Mouse (Mus musculus) small intestine, adult 2 months (tissue): Measurements from ENCODE around the gene Wwtr1. TPM values are rescaled to one million over a fixed set of nuclear protein-coding genes. Genes with fewer than 3 reads are reported as not detected.
A peak's percentile ranks its signal among the peaks of the same experiment; 100 is the strongest.

ENCODE experiments used
- H3K27ac ChIP-seq: fragments of 200-500 bp; 2 replicates; pipeline ENCODE4 v1.5.1; 2012; ENCODE audit warnings: low read depth, low read length, control low read depth, inconsistent platforms; ENCODE audit not compliant: insufficient read depth
- H3K27me3 ChIP-seq: fragments of 200-500 bp; 2 replicates; pipeline ENCODE4 v1.6.1; 2012; ENCODE audit warnings: mild to moderate bottlenecking, moderate library complexity, low read length, inconsistent platforms; ENCODE audit not compliant: control insufficient read depth, insufficient read depth
- H3K36me3 ChIP-seq: fragments of 200-500 bp; 2 replicates; pipeline ENCODE4 v1.6.1; 2012; ENCODE audit warnings: mild to moderate bottlenecking, low read length, control low read depth, inconsistent platforms; ENCODE audit not compliant: control insufficient read depth, insufficient read depth
- H3K4me1 ChIP-seq: fragments of 200-500 bp; 2 replicates; pipeline ENCODE4 v1.6.1; 2012; ENCODE audit warnings: low read length, inconsistent platforms, mixed read lengths; ENCODE audit not compliant: control insufficient read depth, insufficient read depth, insufficient read length
- H3K4me3 ChIP-seq: fragments of 200-500 bp; 2 replicates; pipeline ENCODE4 v1.5.1; 2012; ENCODE audit warnings: low read depth, mild to moderate bottlenecking, control low read depth, inconsistent platforms, low read length, moderate library complexity
- CTCF ChIP-seq: fragments of 200-500 bp; IDR thresholded peaks from 2 replicates; pipeline ENCODE4 v1.5.1; 2012; ENCODE audit warnings: low read depth, mild to moderate bottlenecking, control low read depth, inconsistent platforms, low read length, moderate library complexity, mixed read lengths; ENCODE audit not compliant: insufficient replicate concordance, insufficient read length; ENCODE audit errors: extremely low read depth
- POLR2A ChIP-seq: fragments of 200-500 bp; IDR thresholded peaks from 2 replicates; pipeline ENCODE4 v1.6.1; 2012; ENCODE audit warnings: low read depth, mild to moderate bottlenecking, control low read depth, inconsistent platforms, low read length, moderate library complexity
- WGBS: fragments of 180-500 bp; shearing (Covaris S2); methylation state at CpG from one replicate; pipeline ENCODE4 v1.1.7; 2018; 5-methylcytosine and 5-hydroxymethylcytosine counted together
- polyA plus RNA-seq: library from polyadenylated mRNA; depleted of rRNA; stranded (reverse); fragments of >200 nt; gene quantifications from 2 replicates; pipeline ENCODE4 v1.2.3, GENCODE M21; 2012; rRNA removed

The Wwtr1 gene
- 5.4 and 6.3 TPM in 2 replicates for polyA plus RNA-seq

- Histone ChIP-seq H3K27ac (peak within 1 kb of the TSS; percentile 89), H3K27me3 (peaks cover 13% of the 10 kb centered on the region), H3K36me3 (no peaks in the 10 kb centered on the region), H3K4me3 (peak within 1 kb of the TSS; percentile 73), H3K4me1 (0 out of 2 replicates have a peak, but pooled peaks cover 2% of the 10 kb centered on the region)
- 1% methylated on average over 36 of the region's 36 CpGs for WGBS
- TF ChIP-seq CTCF, result no peak
- peak; percentile 59 for TF ChIP-seq POLR2A
Measured at GRCm38 (mm10) chr3:57575660-57576055, at the start of gene Wwtr1. Gene Wwtr1 (minus strand): TSS chr3:57575910.

DNA sequence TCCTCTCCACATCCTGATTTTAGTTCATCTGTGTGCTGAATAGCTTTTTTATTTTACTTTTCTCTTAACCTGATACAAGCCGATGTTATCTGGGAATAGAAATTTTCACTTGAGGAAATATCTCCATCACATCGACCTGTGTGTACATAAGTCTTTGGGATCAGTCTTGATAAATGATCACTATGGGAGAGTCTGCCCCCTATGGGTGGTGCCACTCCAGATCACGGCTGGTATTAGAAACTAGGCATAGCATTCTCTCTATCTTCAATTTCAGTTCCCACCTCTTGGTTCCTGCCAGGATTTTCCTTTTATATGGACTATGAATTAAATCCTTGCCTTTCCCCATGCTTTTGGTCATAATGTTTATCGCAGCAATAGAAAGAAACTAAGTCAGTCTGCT is 44.0 kb upstream of the Wwtr1 start:
- no peak overlapping the region for H3K4me3 ChIP-seq
- H3K36me3 ChIP-seq, result no peaks in the 10 kb centered on the region
- WGBS, result 53% methylated on average over 4 of the region's 4 CpGs
- H3K4me1 ChIP-seq, result no peaks in the 10 kb centered on the region
- H3K27me3 ChIP-seq, result no peaks in the 10 kb centered on the region
- H3K27ac ChIP-seq, result no peak overlapping the region
- TF ChIP-seq CTCF (no peak), POLR2A (no peak)

DNA sequence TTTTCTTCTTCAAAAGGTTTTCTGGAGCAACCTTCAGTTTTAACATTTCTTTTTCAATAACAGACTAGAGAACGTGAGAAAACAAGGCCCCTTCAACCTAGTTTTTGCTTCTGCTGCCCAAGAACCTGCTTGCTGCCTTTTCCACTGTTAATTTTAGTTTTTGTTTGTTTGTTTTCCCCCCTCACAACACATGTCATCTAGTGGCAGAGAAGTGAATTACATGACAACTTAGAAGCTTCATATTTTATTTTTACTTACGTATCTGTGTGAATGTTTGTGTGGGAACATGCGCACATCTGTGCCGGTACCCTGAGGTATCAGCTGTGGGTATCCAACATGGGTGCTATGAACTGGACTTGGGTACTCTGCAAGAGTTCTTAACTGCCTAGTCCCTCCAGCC is 39.9 kb upstream of the Wwtr1 start:
- H3K4me1 ChIP-seq, result no peaks in the 10 kb centered on the region
- no peak overlapping the region for H3K4me3 ChIP-seq
- TF ChIP-seq CTCF, result no peak
- TF ChIP-seq POLR2A, result no peak
- no peaks in the 10 kb centered on the region for H3K27me3 ChIP-seq
- H3K36me3 ChIP-seq, result no peaks in the 10 kb centered on the region
- WGBS, result 91% methylated on average over 4 of the region's 4 CpGs
- no peak overlapping the region for H3K27ac ChIP-seq

DNA sequence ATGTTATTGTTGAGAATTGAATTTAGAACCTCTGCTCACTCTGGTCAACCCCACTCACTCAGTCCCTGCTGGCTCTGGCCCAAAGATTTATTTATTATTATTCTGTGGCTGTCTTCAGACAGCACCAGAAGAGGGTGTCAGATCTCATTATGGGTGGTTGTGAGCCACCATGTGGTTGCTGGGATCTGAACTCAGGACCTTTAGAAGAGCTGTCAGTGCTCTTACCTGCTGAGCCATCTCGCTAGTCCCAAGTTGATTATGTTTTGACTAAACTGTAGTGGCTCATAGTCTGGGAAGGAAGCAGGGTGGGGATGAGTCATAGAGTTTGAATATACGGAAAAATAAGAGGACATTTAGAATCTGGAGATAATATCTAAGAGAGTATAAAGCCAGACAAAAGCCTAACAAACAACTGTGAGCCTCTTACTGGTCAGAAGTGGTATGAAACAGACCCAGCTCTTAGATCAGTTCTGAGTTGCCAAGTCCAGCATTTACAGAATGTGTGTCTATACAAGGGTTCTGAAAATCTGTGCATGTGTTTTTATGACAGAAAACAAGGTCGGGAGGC is 36.8 kb upstream of the Wwtr1 start:
- no peaks in the 10 kb centered on the region for H3K4me1 ChIP-seq
- 59% methylated on average over 3 of the region's 3 CpGs for WGBS

GRCm38 (mm10) chr3:57611776-57612175 is 36.1 kb upstream of the Wwtr1 start:
- WGBS, result 42% methylated on average over 7 of the region's 7 CpGs
- no peak for TF ChIP-seq CTCF
- no peak for TF ChIP-seq POLR2A
- no peaks in the 10 kb centered on the region for H3K27me3 ChIP-seq
- H3K27ac ChIP-seq, result no peak overlapping the region
- no peak overlapping the region for H3K4me3 ChIP-seq
- H3K4me1 ChIP-seq, result no peaks in the 10 kb centered on the region
- H3K36me3 ChIP-seq, result no peaks in the 10 kb centered on the region

More for the DNA sequence above, 36.8 kb upstream of the Wwtr1 start:
- Histone ChIP-seq H3K27me3 (no peaks in the 10 kb centered on the region), H3K27ac (no peak overlapping the region), H3K4me3 (no peak overlapping the region), H3K36me3 (no peaks in the 10 kb centered on the region)
- TF ChIP-seq POLR2A (no peak), CTCF (no peak)

DNA sequence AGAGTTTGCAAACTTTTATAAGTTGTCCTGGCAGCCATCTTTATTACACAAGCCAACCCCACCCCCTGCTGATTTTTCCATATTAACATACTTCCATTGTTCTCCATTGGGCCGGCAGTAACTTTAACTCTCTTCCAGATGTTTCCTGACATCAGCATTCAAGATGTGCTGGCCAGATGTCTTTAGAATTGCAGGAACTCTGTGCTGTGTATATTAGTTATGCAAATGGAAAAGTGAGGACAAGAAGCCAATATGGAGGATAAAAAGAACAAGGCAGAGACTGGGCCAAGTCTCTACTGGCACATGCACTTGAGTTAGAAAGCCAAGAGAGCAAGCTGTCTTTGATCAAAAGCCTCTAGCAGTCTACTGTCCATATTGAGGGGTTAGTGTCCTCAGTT is 28.9 kb upstream of the Wwtr1 start:
- 50% methylated on average over 1 of the region's 1 CpGs for WGBS
- Histone ChIP-seq H3K27me3 (no peaks in the 10 kb centered on the region), H3K4me1 (no peaks in the 10 kb centered on the region), H3K36me3 (no peaks in the 10 kb centered on the region), H3K27ac (no peak overlapping the region), H3K4me3 (no peak overlapping the region)
- TF ChIP-seq CTCF, result no peak
- TF ChIP-seq POLR2A, result no peak

- H3K27ac ChIP-seq, result no peak overlapping the region
- no peak for TF ChIP-seq POLR2A
- no peak for TF ChIP-seq CTCF
- no peaks in the 10 kb centered on the region for H3K27me3 ChIP-seq
- no peaks in the 10 kb centered on the region for H3K36me3 ChIP-seq
- H3K4me1 ChIP-seq, result no peaks in the 10 kb centered on the region
- 45% methylated on average over 5 of the region's 5 CpGs for WGBS
- H3K4me3 ChIP-seq, result no peak overlapping the region
Measured at GRCm38 (mm10) chr3:57603891-57604617, 28.3 kb upstream of the Wwtr1 start.
